Mouse (Mus musculus) layer of hippocampus, postnatal 14 days (tissue): Measurements from ENCODE around the gene Ly6g. TPM values are rescaled to one million over a fixed set of nuclear protein-coding genes. Genes with fewer than 3 reads are reported as not detected.

Experiments used
- total RNA-seq, 2 experiments: library from RNA; stranded (reverse); gene quantifications; 2 replicates each; pipeline ENCODE4 v1.2.3; 2021

The Ly6g gene
- total RNA-seq, 2 experiments from 2014 or later, result not detected

Other genes starting within 250 kb of the Ly6g start
- under 1 TPM; 0.33 to 0.39 TPM for gene Ly6i, start 171.8 kb upstream of the Ly6g start, total RNA-seq
- 10 to 100 TPM; 10.9 to 13.1 TPM for gene Ly6a, start 157.2 kb upstream of the Ly6g start, total RNA-seq
- gene Ly6c1, start 106.4 kb upstream of the Ly6g start, total RNA-seq, result 10 to 100 TPM; 53.7 to 64.7 TPM
- gene Ly6c2, start 43.3 kb upstream of the Ly6g start, total RNA-seq, result 1 to 10 TPM in 1 of 2 experiments, under 1 TPM in 1; 0.95 to 2.9 TPM
- not detected for gene BC025446, start 61.1 kb downstream of the Ly6g start, total RNA-seq
- gene Ly6f, start 113.2 kb downstream of the Ly6g start, total RNA-seq, result not detected